ENCODE assay signal across 8 mouse cellular contexts in the genomic region with DNA sequence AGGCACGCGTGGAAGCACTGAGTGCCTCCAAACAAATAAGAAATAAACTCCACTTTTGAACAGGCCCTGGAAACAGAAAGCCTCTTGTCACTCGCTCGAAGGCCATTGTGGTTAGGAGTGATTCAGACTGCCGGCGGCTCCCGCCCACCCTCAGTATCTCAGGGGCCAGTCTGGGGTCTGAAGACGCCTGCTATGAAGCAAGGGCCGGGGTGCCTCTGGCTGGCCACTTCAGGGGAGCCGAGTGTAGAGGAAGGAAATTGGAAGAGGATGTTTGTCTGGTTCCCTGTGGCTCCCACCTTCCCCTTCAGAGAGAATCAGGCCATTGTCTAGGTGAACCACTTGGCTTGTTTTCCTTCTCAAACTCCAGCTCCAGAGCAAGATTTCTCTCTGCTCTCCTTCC. TPM values are rescaled to one million over a fixed set of nuclear protein-coding genes. Genes with fewer than 3 reads are reported as not detected.
DNase-seq lines count a peak whose midpoint lies in the region; ATAC-seq and TF ChIP-seq lines count a peak whose summit lies in the region.
"Had no signal": no experiment of that assay in that cellular context is flagged by ENCODE, and none has a peak within 500 bp of the region (broad histone marks: within the 10 kb centered on the region; RNA-seq: fewer than 3 reads in every experiment).

No protein-coding gene starts in this region.

- peak; percentile 85 for DNase-seq in 3T3-L1 (ENCODE audit: low read depth, low spot score)
- peak; percentile 31 for DNase-seq in heart, postnatal 25 days (ENCODE audit: low spot score)
- peak; percentile 51 for DNase-seq in liver, embryonic 11.5 days (ENCODE audit: low spot score)
- peak; percentile 17 to 33 for DNase-seq in natural killer cell, adult 2 months (ENCODE audit: low spot score in 2 of 2)

- peak overlapping the region; percentile 79 for H3K27ac ChIP-seq in embryonic facial prominence, embryonic 12.5 days
- H3K27ac ChIP-seq in liver, embryonic 11.5 days (ENCODE audit: low read depth, low read length), result peak overlapping the region; percentile 68

- no peaks in the 10 kb centered on the region for H3K36me3 ChIP-seq in C2C12 (ENCODE audit: control insufficient read depth, insufficient read depth)
- H3K36me3 ChIP-seq in embryonic facial prominence, embryonic 12.5 days, result no peaks in the 10 kb centered on the region
- H3K36me3 ChIP-seq in liver, embryonic 11.5 days (ENCODE audit: control insufficient read depth, insufficient read depth, low read length), result no peaks in the 10 kb centered on the region

- WGBS in embryonic facial prominence, embryonic 12.5 days, result 7% methylated on average over 10 of the region's 10 CpGs
- WGBS in liver, embryonic 11.5 days, result 20% methylated on average over 10 of the region's 10 CpGs

- TF ChIP-seq CTCF in C2C12 (IDR thresholded peaks at IDR 0.05; ENCODE audit: control insufficient read depth, insufficient read depth, insufficient read length), result no peak

- H3K9me3 ChIP-seq in embryonic facial prominence, embryonic 12.5 days, result no peaks in the 10 kb centered on the region
- no peaks in the 10 kb centered on the region for H3K9me3 ChIP-seq in liver, embryonic 11.5 days (ENCODE audit: control insufficient read depth, low read length)

- H3K4me1 ChIP-seq in embryonic facial prominence, embryonic 12.5 days, result peaks cover 18% of the 10 kb centered on the region
- H3K4me1 ChIP-seq in liver, embryonic 11.5 days (replicated peaks; ENCODE audit: control insufficient read depth, insufficient read depth, low read length), result peaks cover 16% of the 10 kb centered on the region

- ATAC-seq in embryonic facial prominence, embryonic 12.5 days (ENCODE audit: insufficient number of reproducible peaks, insufficient read depth, low FRiP score, low TSS enrichment), result peak; percentile 66; the same call in 1 of the 2 replicates
- ATAC-seq in liver, embryonic 11.5 days (replicated peaks; ENCODE audit: low FRiP score), result no peak
- no peak for ATAC-seq in inflammation-experienced regulatory T-cells, adult 6 months

- H3K79me3 ChIP-seq in C2C12 (ENCODE audit: low read depth), result no peaks in the 10 kb centered on the region

- intact Hi-C loops in heart, postnatal 25 days (cut with DNase I), result no loop called here

- H3K79me2 ChIP-seq in C2C12 (ENCODE audit: control insufficient read depth, insufficient read depth), result no peaks in the 10 kb centered on the region

- no peak overlapping the region for H3K4me3 ChIP-seq in C2C12 (ENCODE audit: insufficient read depth, poor library complexity, severe bottlenecking)
- H3K4me3 ChIP-seq in embryonic facial prominence, embryonic 12.5 days, result no peak overlapping the region
- no peak overlapping the region for H3K4me3 ChIP-seq in liver, embryonic 11.5 days (ENCODE audit: low read depth, low read length)

- H3ac ChIP-seq in C2C12 (ENCODE audit: control insufficient read depth, insufficient read length, low read depth), result peak overlapping the region; percentile 0

- peak overlapping the region; percentile 2; the same call in 1 of the 2 replicates for H3K4me2 ChIP-seq in embryonic facial prominence, embryonic 12.5 days (replicated peaks)
- peak overlapping the region; percentile 43 for H3K4me2 ChIP-seq in liver, embryonic 11.5 days

- no peaks in the 10 kb centered on the region for H3K27me3 ChIP-seq in C2C12 (ENCODE audit: control insufficient read depth, insufficient read depth, insufficient read length)
- H3K27me3 ChIP-seq in embryonic facial prominence, embryonic 12.5 days, result no peaks in the 10 kb centered on the region
- no peaks in the 10 kb centered on the region for H3K27me3 ChIP-seq in liver, embryonic 11.5 days (replicated peaks; ENCODE audit: control insufficient read depth, insufficient read depth, low read length)

- H3K9ac ChIP-seq in embryonic facial prominence, embryonic 12.5 days, result no peak overlapping the region; the same call in 1 of the 2 replicates
- peak overlapping the region; percentile 38; the same call in 1 of the 2 replicates for H3K9ac ChIP-seq in liver, embryonic 11.5 days (ENCODE audit: low read depth, low read length)

TF ChIP-seq in C2C12, 6 proteins besides CTCF, POLR2A, EP300 and RAD21:
- TF ChIP-seq USF1 (IDR thresholded peaks at IDR 0.05; ENCODE audit: low read depth) (no peak), MYOD1 (IDR thresholded peaks at IDR 0.05; ENCODE audit: control insufficient read depth, insufficient read length, low read depth) (no peak), MAX (IDR thresholded peaks at IDR 0.05) (no peak), MYOG (IDR thresholded peaks at IDR 0.05; ENCODE audit: control insufficient read depth, extremely low read depth, insufficient read length) (no peak), CEBPB (IDR thresholded peaks at IDR 0.05; ENCODE audit: low read depth) (no peak), FOSL1 (IDR thresholded peaks at IDR 0.05; ENCODE audit: insufficient read depth, low read length, poor library complexity, severe bottlenecking) (no peak)

RNA-seq across cellular contexts. Expression of a gene that starts 10.3 kb away (rescaled TPM):
- not detected for polyA plus RNA-seq in C2C12 (2012; fragmentation: generic; extraction: Trizol)
- not detected in 2 replicates for polyA plus RNA-seq in embryonic facial prominence, embryonic 12.5 days (2016; fragmentation: Nextera tagmentation; extraction: Ambion mirVana)
- total RNA-seq in heart, postnatal 25 days (2021), result not detected
- polyA plus RNA-seq in liver, embryonic 11.5 days (2014; fragmentation: Nextera tagmentation; extraction: Ambion mirVana), result not detected in 2 replicates
- not detected for polyA plus RNA-seq in inflammation-experienced regulatory T-cells, adult 6 months (2017; shearing (Covaris generic))
- total RNA-seq: gastrocnemius, postnatal 4 days had no signal

RNA-seq across cellular contexts. Expression of a gene that starts 32.5 kb away (rescaled TPM):
- 8.0 TPM for polyA plus RNA-seq in C2C12 (2012; fragmentation: generic; extraction: Trizol)
- 9.0 and 9.3 TPM in 2 replicates for polyA plus RNA-seq in embryonic facial prominence, embryonic 12.5 days (2016; fragmentation: Nextera tagmentation; extraction: Ambion mirVana)
- total RNA-seq in heart, postnatal 25 days (2021), result 10 to 100 TPM; 27.1 to 30.0 TPM
- 4.9 TPM in 2 replicates for polyA plus RNA-seq in liver, embryonic 11.5 days (2014; fragmentation: Nextera tagmentation; extraction: Ambion mirVana)
- 1 to 10 TPM; 2.0 to 2.7 (median 2.4) TPM for polyA plus RNA-seq in inflammation-experienced regulatory T-cells, adult 6 months (2017; shearing (Covaris generic))

RNA-seq across cellular contexts. Expression of a gene that starts 52.5 kb away (rescaled TPM):
- polyA plus RNA-seq in C2C12 (2012; fragmentation: generic; extraction: Trizol), result 38.5 TPM
- polyA plus RNA-seq in embryonic facial prominence, embryonic 12.5 days (2016; fragmentation: Nextera tagmentation; extraction: Ambion mirVana), result 480 and 498 TPM in 2 replicates
- total RNA-seq in heart, postnatal 25 days (2021), result 10 to 100 TPM; 13.4 to 17.8 TPM
- 114 and 123 TPM in 2 replicates for polyA plus RNA-seq in liver, embryonic 11.5 days (2014; fragmentation: Nextera tagmentation; extraction: Ambion mirVana)
- 100 to 1,000 TPM in 1 of 3 experiments, 10 to 100 TPM in 2; 76.6 to 101 (median 89.4) TPM for polyA plus RNA-seq in inflammation-experienced regulatory T-cells, adult 6 months (2017; shearing (Covaris generic))

Comparison
In these comparisons a context has a peak if more than half of its experiments do, and no peak if none do; other contexts are left out.
1. DNase-seq: peak in every context shown above with its lines; median percentile 85 in 3T3-L1; 51 in liver, embryonic 11.5 days; 31 in heart, postnatal 25 days; 25 in natural killer cell, adult 2 months.